Mouse (Mus musculus) fat pad, adult 2 months (tissue): ENCODE results near the gene Lgr4.
A peak's percentile ranks its signal among the peaks of the same experiment; 100 is the strongest.

Source experiments
- DNase-seq: peaks from one replicate; pipeline ENCODE4 v3.0.0-alpha.2; 2011; ENCODE audit warnings: low read depth, low spot score; ENCODE audit errors: extremely low read depth

The Lgr4 gene

DNA sequence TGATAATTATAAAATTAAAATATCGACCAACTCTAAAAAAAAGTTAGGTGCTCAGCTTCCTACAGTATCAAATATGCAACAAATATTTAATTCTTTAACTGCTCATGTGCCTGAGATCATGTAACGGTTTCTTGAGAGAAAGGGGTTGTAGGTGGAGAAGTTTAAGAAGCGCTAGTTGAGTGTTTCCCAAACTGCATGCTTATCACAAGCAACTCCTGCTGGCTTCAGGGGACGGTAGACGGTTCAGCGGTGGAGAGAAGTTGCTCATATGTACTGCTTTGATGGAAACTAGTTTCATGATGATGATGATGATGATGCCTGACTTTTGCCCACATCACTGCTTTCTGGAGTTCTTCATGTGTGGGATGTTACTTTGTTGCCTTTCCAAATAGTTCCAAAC lies 29.0 kb downstream of the Lgr4 start:
- no peak for DNase-seq

- DNase-seq, result no peak
Measured at GRCm38 (mm10) chr2:109949519-109949918, 32.1 kb downstream of the Lgr4 start.

DNA sequence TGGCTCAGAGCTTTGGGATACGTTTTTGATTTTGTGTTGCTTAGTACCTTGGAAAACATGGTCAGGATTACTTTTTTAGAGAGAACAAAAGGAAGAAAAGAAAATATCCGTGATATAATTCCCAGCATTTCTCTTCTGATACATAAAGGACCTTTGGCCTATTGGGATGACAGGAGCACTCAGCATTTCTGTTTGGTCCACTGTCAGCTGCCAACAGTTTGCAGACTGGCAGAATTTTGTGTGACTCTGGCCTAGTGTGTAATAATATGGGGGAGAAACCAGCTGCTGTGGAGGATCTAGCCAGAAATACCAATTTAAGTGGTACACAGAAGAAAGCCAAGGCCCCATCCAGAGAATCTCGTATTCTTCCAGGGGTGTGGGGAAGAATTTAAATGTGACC lies 32.9 kb downstream of the Lgr4 start:
- no peak for DNase-seq

- no peak for DNase-seq
Measured at GRCm38 (mm10) chr2:109951050-109951449, 33.6 kb downstream of the Lgr4 start.

DNA sequence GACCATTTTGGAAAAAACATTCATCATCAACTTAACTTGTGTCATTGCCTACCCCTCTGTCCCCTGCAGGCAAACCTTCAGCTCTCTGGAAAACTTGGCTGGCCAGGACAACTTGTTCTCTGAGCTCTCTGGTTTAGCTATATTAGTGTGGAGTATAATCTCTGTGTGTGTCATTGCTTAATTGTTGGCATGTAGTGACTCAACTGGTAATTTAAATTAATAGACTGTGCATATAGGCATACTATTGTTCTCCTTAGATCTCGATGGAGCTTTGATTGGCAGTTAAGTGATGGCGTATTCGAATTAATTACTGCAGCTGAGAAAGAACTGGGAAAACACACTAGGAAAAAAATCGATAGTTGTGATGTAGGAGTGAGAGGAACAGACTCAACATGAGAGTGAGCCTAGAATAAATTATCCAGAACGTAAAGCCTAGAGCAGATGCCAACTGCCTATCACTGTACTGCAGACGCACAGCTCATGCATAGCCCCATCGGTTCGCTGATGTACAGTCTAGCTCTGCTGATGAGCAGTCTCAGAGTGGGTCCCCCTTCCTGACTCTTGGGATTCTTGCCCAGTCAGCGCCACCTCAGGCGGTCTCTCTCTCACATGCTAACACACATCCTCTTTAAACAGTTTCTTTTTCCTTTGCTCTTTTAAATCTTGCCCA lies 35.7 kb downstream of the Lgr4 start:
- peak; percentile 91 for DNase-seq

- no peak for DNase-seq
Measured at GRCm38 (mm10) chr2:109953893-109954292, 36.4 kb downstream of the Lgr4 start.

GRCm38 (mm10) chr2:109955060-109955459 lies 37.6 kb downstream of the Lgr4 start:
- no peak for DNase-seq

GRCm38 (mm10) chr2:109955910-109956309 lies 38.5 kb downstream of the Lgr4 start:
- DNase-seq, result no peak

- DNase-seq, result no peak
Measured at GRCm38 (mm10) chr2:109956785-109957184, 39.3 kb downstream of the Lgr4 start.

- DNase-seq, result no peak
Measured at GRCm38 (mm10) chr2:109958692-109959406, 41.4 kb downstream of the Lgr4 start.

DNA sequence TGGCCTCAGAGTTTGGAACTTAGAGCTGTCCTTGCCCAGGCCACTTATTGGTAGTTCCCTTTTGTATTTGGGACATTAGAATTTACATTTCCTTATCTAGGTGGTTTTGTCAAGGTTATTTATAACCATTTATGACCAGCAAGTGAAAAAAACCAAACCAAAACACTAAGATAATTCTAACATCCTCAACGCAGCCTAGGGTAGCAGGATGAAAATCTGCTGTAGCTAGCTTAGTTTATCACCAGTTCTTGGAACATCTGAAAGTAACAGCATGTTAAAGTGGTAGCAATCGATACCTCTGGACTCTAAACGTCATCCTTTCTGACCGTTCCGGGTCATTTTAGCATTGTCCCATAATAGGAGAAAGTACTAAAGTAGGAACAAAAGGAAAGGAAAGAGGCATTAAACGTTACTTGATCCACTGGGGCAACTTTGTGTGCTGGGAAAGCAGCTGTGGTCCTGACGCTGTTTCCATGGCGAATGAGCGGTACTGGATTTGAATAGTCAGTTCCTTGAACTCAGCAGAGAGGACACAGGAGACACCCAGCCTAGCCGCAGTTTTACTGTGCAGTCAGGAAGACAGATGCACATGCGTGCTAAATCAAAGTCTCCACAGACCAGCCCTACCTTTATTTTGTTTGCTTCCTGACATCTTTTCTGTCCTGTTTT lies 42.1 kb downstream of the Lgr4 start:
- no peak for DNase-seq

DNA sequence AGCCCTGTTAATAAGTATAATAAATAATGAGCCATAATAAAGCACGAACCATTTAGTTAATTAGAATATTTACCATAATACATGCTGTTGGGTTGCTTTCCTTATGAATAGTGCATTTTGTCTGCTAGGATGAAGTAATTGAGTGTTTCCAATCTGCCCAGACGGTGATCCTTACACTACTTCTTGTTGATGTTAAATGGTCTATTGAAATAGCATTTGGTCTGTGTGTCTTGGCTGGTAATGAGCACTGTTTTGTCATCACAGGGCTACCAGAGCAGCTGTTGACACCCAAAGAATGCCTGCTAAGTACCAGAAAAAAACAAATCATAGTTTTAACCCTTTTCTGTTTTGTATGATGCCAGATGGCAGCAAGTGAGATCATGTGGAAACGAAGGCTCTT lies 42.8 kb downstream of the Lgr4 start:
- no peak for DNase-seq

DNA sequence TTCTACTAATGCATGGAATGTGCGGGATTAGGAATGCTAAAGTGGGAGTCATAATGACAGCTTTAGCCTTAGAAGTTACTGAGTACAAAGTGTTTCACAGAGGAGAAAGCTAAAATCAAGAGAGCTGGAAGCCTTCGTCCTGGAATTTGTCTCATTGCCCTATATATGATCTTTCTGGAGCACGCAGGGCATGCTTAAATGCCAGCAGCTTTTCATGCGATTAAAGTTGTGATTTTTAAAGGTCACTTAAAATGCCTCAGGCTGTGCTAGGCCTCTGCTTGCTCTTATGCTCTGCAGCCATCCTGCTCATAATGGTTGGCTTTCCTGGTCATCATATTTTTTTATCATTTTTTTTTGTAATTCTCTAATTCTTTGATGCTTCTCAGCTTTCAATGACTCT lies 43.7 kb downstream of the Lgr4 start:
- no peak for DNase-seq

- no peak for DNase-seq
Measured at GRCm38 (mm10) chr2:109963591-109964258, 46.3 kb downstream of the Lgr4 start.

DNA sequence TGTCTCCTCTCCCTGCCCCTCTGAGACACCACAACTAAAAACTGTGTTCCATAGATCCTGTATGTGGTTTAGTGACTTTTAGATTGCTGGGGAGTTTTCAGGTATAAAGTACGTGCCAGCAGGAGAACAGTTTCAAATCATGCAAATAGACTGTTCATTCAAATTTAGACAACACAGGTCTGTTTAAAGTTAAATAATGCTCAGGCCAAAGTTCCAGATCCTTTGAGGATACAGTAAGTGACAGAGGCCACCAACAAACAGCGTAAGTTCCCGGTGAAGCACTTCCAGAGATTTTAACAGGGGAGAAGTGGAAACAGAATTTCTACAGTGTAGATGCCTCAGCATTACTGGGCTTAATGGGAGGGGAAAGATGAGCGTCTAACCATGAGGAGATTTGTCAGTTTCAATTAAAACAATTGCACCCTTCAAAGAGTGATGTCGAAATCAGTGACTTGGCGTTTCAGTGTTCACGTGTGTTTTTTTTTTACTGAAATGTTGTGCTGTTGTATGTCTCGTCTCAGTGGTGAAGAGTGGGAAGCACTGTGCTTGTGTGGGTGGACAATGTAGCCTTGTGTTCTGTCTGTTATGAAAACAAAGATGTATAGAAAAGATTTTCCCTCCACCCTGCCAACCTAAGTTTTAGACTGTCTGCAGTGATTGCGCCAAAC lies 48.4 kb downstream of the Lgr4 start:
- DNase-seq, result peak; percentile 83

- DNase-seq, result no peak
Measured at GRCm38 (mm10) chr2:109966863-109967262, 49.4 kb downstream of the Lgr4 start.

DNA sequence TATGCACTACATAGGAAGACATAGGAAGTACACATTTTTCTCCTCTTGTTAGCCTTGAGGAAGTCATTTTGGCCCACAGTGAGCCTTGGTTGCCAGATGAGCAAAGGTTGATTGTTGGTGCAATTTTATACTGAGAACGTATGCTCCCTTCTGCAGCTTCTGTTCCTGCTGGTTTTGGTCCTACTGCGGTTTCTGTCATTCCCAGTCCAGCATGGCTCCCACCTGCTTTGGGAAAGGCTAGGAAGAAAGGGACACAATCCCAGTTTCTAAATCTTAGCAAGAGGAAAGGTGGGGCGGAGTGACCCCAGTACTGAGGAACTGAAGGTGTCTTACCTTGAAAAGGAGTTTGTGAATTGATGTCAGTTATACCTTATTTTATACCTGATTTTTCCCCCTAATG lies 51.9 kb downstream of the Lgr4 start:
- DNase-seq, result no peak

- DNase-seq, result no peak
Measured at GRCm38 (mm10) chr2:109969926-109970532, 52.6 kb downstream of the Lgr4 start.

GRCm38 (mm10) chr2:109970744-109971410 lies 53.4 kb downstream of the Lgr4 start:
- DNase-seq, result no peak

DNA sequence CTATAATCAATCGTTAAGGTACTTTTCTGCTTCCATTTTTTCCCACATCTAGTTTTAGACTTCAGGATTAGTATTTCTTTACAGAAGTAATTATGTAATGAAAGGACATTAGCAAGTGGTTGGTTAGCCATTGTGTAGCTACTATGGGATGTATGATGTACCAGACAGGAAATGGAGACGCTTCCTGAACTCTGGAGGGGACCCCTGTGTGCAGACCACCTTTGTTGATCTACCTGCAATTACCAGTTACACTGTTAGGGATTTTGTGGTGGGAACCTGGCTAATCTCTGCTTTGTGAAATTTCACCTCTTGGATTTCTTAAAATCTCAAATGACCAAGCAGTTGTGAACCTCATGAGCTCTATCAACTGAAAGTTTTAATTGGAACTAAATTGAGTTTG lies 54.9 kb downstream of the Lgr4 start:
- DNase-seq, result no peak
